Comparison of ENCODE assay signal across 8 mouse cellular contexts in genomic region chr15:59954345-59954744, GRCm38 (mm10).
A peak's percentile ranks its signal among the peaks of the same experiment; 100 is the strongest.
DNase-seq lines count a peak whose midpoint lies in the region; ATAC-seq and TF ChIP-seq lines count a peak whose summit lies in the region.

No protein-coding gene starts in this region.

- no peaks in the 10 kb centered on the region for H3K27me3 ChIP-seq in midbrain, postnatal 0 days (ENCODE audit: insufficient read depth, low read length)
- no peaks in the 10 kb centered on the region for H3K27me3 ChIP-seq in midbrain, embryonic 11.5 days (ENCODE audit: control insufficient read depth, insufficient read depth, low read length)
- H3K27me3 ChIP-seq in forebrain, embryonic 16.5 days (replicated peaks; ENCODE audit: control insufficient read depth, insufficient read depth, low read length): 0 out of 2 replicates have a peak, but pooled peaks cover 2% of the 10 kb centered on the region
- H3K27me3 ChIP-seq in limb, embryonic 14.5 days (ENCODE audit: control insufficient read depth, insufficient read depth, low read length): no peaks in the 10 kb centered on the region
- H3K27me3 ChIP-seq in midbrain, embryonic 13.5 days: no peaks in the 10 kb centered on the region

- DNase-seq in midbrain, postnatal 0 days (ENCODE audit: low spot score): peak; percentile 60
- DNase-seq in midbrain, embryonic 11.5 days (ENCODE audit: low spot score, missing footprints): no peak
- peak; percentile 25 for DNase-seq in heart, postnatal 4 days
- peak; percentile 27 for DNase-seq in limb, embryonic 14.5 days (ENCODE audit: low spot score)
- DNase-seq in c-Kit-positive CD71-positive TER-119-positive erythroid progenitor cells, embryonic 14.5 days (ENCODE audit: low spot score): no peak

- no peak for TF ChIP-seq CTCF in midbrain, postnatal 0 days (IDR thresholded peaks at IDR 0.05)

- no peak for TF ChIP-seq POLR2A in limb, embryonic 14.5 days (IDR thresholded peaks at IDR 0.05; ENCODE audit: borderline replicate concordance, extremely low read depth, insufficient read depth, insufficient read length)

- 74% methylated on average over 3 of the region's 3 CpGs for WGBS in midbrain, postnatal 0 days
- 82% methylated on average over 3 of the region's 3 CpGs for WGBS in midbrain, embryonic 11.5 days
- 38% methylated on average over 3 of the region's 3 CpGs for WGBS in forebrain, embryonic 16.5 days
- WGBS in limb, embryonic 14.5 days: 47% methylated on average over 3 of the region's 3 CpGs
- 83% methylated on average over 3 of the region's 3 CpGs for WGBS in midbrain, embryonic 13.5 days

- H3K9ac ChIP-seq in midbrain, postnatal 0 days (replicated peaks; ENCODE audit: low read length, poor library complexity, severe bottlenecking): no peak overlapping the region
- no peak overlapping the region for H3K9ac ChIP-seq in midbrain, embryonic 11.5 days (ENCODE audit: low read length)
- no peak overlapping the region for H3K9ac ChIP-seq in forebrain, embryonic 16.5 days (replicated peaks; ENCODE audit: low read depth, low read length)
- no peak overlapping the region for H3K9ac ChIP-seq in limb, embryonic 14.5 days (ENCODE audit: low read depth, low read length, severe bottlenecking)
- H3K9ac ChIP-seq in midbrain, embryonic 13.5 days (replicated peaks): no peak overlapping the region

- no peak overlapping the region for H3K4me3 ChIP-seq in midbrain, postnatal 0 days (ENCODE audit: low read depth, low read length)
- H3K4me3 ChIP-seq in midbrain, embryonic 11.5 days (ENCODE audit: low read depth, low read length): no peak overlapping the region
- H3K4me3 ChIP-seq in forebrain, embryonic 16.5 days (replicated peaks; ENCODE audit: low read length): no peak overlapping the region
- H3K4me3 ChIP-seq in limb, embryonic 14.5 days (replicated peaks; ENCODE audit: low read length): no peak overlapping the region
- H3K4me3 ChIP-seq in midbrain, embryonic 13.5 days (replicated peaks): no peak overlapping the region

- no peak overlapping the region for H3K27ac ChIP-seq in midbrain, postnatal 0 days (ENCODE audit: low read depth, low read length)
- H3K27ac ChIP-seq in midbrain, embryonic 11.5 days (ENCODE audit: low read depth, low read length): no peak overlapping the region
- no peak overlapping the region for H3K27ac ChIP-seq in forebrain, embryonic 16.5 days (ENCODE audit: low read length)
- no peak overlapping the region for H3K27ac ChIP-seq in limb, embryonic 14.5 days (replicated peaks; ENCODE audit: low read depth, low read length)
- H3K27ac ChIP-seq in midbrain, embryonic 13.5 days: no peak overlapping the region

- no peak for ATAC-seq in midbrain, postnatal 0 days (ENCODE audit: low FRiP score)
- ATAC-seq in midbrain, embryonic 11.5 days (ENCODE audit: low FRiP score): no peak
- peak; percentile 92 for ATAC-seq in forebrain, embryonic 16.5 days
- no peak for ATAC-seq in limb, embryonic 14.5 days (ENCODE audit: low FRiP score, low read depth)
- no peak for ATAC-seq in CD4-positive, CD25-positive, alpha-beta regulatory T cell, adult 4 months
- no peak for ATAC-seq in midbrain, embryonic 13.5 days

- H3K4me2 ChIP-seq in midbrain, postnatal 0 days (ENCODE audit: low read depth, low read length, poor library complexity, severe bottlenecking): no peak overlapping the region
- H3K4me2 ChIP-seq in midbrain, embryonic 11.5 days: no peak overlapping the region
- no peak overlapping the region for H3K4me2 ChIP-seq in forebrain, embryonic 16.5 days (ENCODE audit: low read length)
- H3K4me2 ChIP-seq in limb, embryonic 14.5 days (replicated peaks; ENCODE audit: low read depth, low read length, severe bottlenecking): no peak overlapping the region
- no peak overlapping the region for H3K4me2 ChIP-seq in midbrain, embryonic 13.5 days (replicated peaks)

- no peaks in the 10 kb centered on the region for H3K4me1 ChIP-seq in midbrain, postnatal 0 days (ENCODE audit: insufficient read depth, low read length)
- no peaks in the 10 kb centered on the region for H3K4me1 ChIP-seq in midbrain, embryonic 11.5 days (ENCODE audit: control insufficient read depth, insufficient read depth, low read length)
- 0 out of 2 replicates have a peak, but pooled peaks cover 4% of the 10 kb centered on the region for H3K4me1 ChIP-seq in forebrain, embryonic 16.5 days (replicated peaks; ENCODE audit: control insufficient read depth, insufficient read depth, low read length)
- H3K4me1 ChIP-seq in limb, embryonic 14.5 days (ENCODE audit: control insufficient read depth, insufficient read depth, low read length): no peaks in the 10 kb centered on the region; the same call in 1 of the 2 replicates
- no peaks in the 10 kb centered on the region for H3K4me1 ChIP-seq in midbrain, embryonic 13.5 days (replicated peaks)

- no peaks in the 10 kb centered on the region for H3K9me3 ChIP-seq in midbrain, postnatal 0 days (ENCODE audit: low read length)
- no peaks in the 10 kb centered on the region for H3K9me3 ChIP-seq in midbrain, embryonic 11.5 days (ENCODE audit: control insufficient read depth, low read length)
- H3K9me3 ChIP-seq in forebrain, embryonic 16.5 days (ENCODE audit: control insufficient read depth, low read length): no peaks in the 10 kb centered on the region
- H3K9me3 ChIP-seq in limb, embryonic 14.5 days (ENCODE audit: control insufficient read depth, low read length): no peaks in the 10 kb centered on the region
- H3K9me3 ChIP-seq in midbrain, embryonic 13.5 days: no peaks in the 10 kb centered on the region

- no peaks in the 10 kb centered on the region for H3K36me3 ChIP-seq in midbrain, postnatal 0 days (ENCODE audit: insufficient read depth, low read length)
- H3K36me3 ChIP-seq in midbrain, embryonic 11.5 days (ENCODE audit: control insufficient read depth, insufficient read depth, low read length): no peaks in the 10 kb centered on the region
- H3K36me3 ChIP-seq in forebrain, embryonic 16.5 days (ENCODE audit: control insufficient read depth, insufficient read depth): no peaks in the 10 kb centered on the region
- no peaks in the 10 kb centered on the region for H3K36me3 ChIP-seq in limb, embryonic 14.5 days (ENCODE audit: control insufficient read depth, insufficient read depth, low read length)
- H3K36me3 ChIP-seq in midbrain, embryonic 13.5 days: no peaks in the 10 kb centered on the region

Comparison
In these comparisons a context has a peak if more than half of its experiments do, and no peak if none do; other contexts are left out.
1. DNase-seq: peak in midbrain, postnatal 0 days (single experiment), heart, postnatal 4 days (single experiment) and limb, embryonic 14.5 days (single experiment); none in midbrain, embryonic 11.5 days (single experiment) and c-Kit-positive CD71-positive TER-119-positive erythroid progenitor cells, embryonic 14.5 days (single experiment).